ENCODE assay signal across 7 mouse cellular contexts in genomic region chr2:164970631-164971196, GRCm38 (mm10). TPM values are rescaled to one million over a fixed set of nuclear protein-coding genes. Genes with fewer than 3 reads are reported as not detected.
DNase-seq lines count a peak whose midpoint lies in the region; ATAC-seq lines count a peak whose summit lies in the region.

No protein-coding gene starts in this region.

- peaks cover 8% of the 10 kb centered on the region; the same call in 1 of the 2 replicates for H3K4me1 ChIP-seq in forebrain, embryonic 14.5 days (ENCODE audit: control insufficient read depth, insufficient read depth, low read length)
- H3K4me1 ChIP-seq in limb, embryonic 10.5 days, result peaks cover 44% of the 10 kb centered on the region

- H3K9me3 ChIP-seq in forebrain, embryonic 14.5 days (replicated peaks; ENCODE audit: control insufficient read depth, low read length), result no peaks in the 10 kb centered on the region
- no peaks in the 10 kb centered on the region for H3K9me3 ChIP-seq in limb, embryonic 10.5 days (replicated peaks)

- H3K36me3 ChIP-seq in forebrain, embryonic 14.5 days (ENCODE audit: control insufficient read depth, insufficient read depth, low read length), result no peaks in the 10 kb centered on the region
- H3K36me3 ChIP-seq in limb, embryonic 10.5 days, result no peaks in the 10 kb centered on the region

- peak overlapping the region; percentile 41; the same call in 1 of the 2 replicates for H3K27ac ChIP-seq in forebrain, embryonic 14.5 days (ENCODE audit: low read depth, low read length)
- no peak overlapping the region for H3K27ac ChIP-seq in limb, embryonic 10.5 days

- peak overlapping the region; percentile 79 for H3K4me2 ChIP-seq in forebrain, embryonic 14.5 days (ENCODE audit: low read length)

- H3K4me3 ChIP-seq in forebrain, embryonic 14.5 days (ENCODE audit: low read depth, low read length), result peak overlapping the region; percentile 26
- H3K4me3 ChIP-seq in limb, embryonic 10.5 days, result peak overlapping the region; percentile 40

- peaks cover 53% of the 10 kb centered on the region for H3K27me3 ChIP-seq in forebrain, embryonic 14.5 days (replicated peaks; ENCODE audit: control insufficient read depth, insufficient read depth, low read length)
- H3K27me3 ChIP-seq in limb, embryonic 10.5 days (ENCODE audit: low read depth, poor library complexity, severe bottlenecking), result peaks cover 89% of the 10 kb centered on the region

- peak; percentile 49; the same call in 1 of the 2 replicates for ATAC-seq in cerebellum, adult (ENCODE audit: insufficient number of reproducible peaks, low FRiP score, low TSS enrichment)
- ATAC-seq in forebrain, embryonic 14.5 days, result peak; percentile 61

- WGBS in forebrain, embryonic 14.5 days, result under 1% methylated on average over 42 of the region's 42 CpGs
- under 1% methylated on average over 42 of the region's 42 CpGs for WGBS in limb, embryonic 10.5 days

- peak; percentile 86 for DNase-seq in MN1 (ENCODE audit: low spot score)
- DNase-seq in forebrain, embryonic 14.5 days (ENCODE audit: low spot score), result peak; percentile 72
- DNase-seq in limb, embryonic 10.5 days (ENCODE audit: low spot score), result peak; percentile 72
- peak; percentile 78 for DNase-seq in right cerebral cortex, adult 18-20 months
- DNase-seq in urinary bladder, postnatal 25 days (ENCODE audit: low spot score), result no peak
- DNase-seq in thymus, adult 18-20 months, result no peak

- H3K9ac ChIP-seq in forebrain, embryonic 14.5 days (ENCODE audit: low read length), result peak overlapping the region; percentile 53

RNA-seq across cellular contexts. Expression of gene Slc12a5, which starts 10.1 kb away (rescaled TPM):
- 15.1 and 17.7 TPM in 2 replicates for polyA plus RNA-seq in forebrain, embryonic 14.5 days (2014; fragmentation: Nextera tagmentation; extraction: Ambion mirVana)
- 0.83 and 1.0 TPM in 2 replicates for polyA plus RNA-seq in limb, embryonic 10.5 days (2016; fragmentation: Nextera tagmentation; extraction: Ambion mirVana)

RNA-seq across cellular contexts. Expression of gene Mmp9, which starts 30.1 kb away (rescaled TPM):
- polyA plus RNA-seq in forebrain, embryonic 14.5 days (2014; fragmentation: Nextera tagmentation; extraction: Ambion mirVana), result 12.8 and 15.5 TPM in 2 replicates
- polyA plus RNA-seq in limb, embryonic 10.5 days (2016; fragmentation: Nextera tagmentation; extraction: Ambion mirVana), result 0.31 and 0.33 TPM in 2 replicates

RNA-seq across cellular contexts. Expression of gene Zfp335, which starts 59.2 kb away (rescaled TPM):
- 8.9 and 13.4 TPM in 2 replicates for polyA plus RNA-seq in forebrain, embryonic 14.5 days (2014; fragmentation: Nextera tagmentation; extraction: Ambion mirVana)
- polyA plus RNA-seq in limb, embryonic 10.5 days (2016; fragmentation: Nextera tagmentation; extraction: Ambion mirVana), result 18.0 and 21.3 TPM in 2 replicates

Comparison
In these comparisons a context has a peak if more than half of its experiments do, and no peak if none do; other contexts are left out.
1. DNase-seq: peak in MN1 (single experiment), forebrain, embryonic 14.5 days (single experiment), limb, embryonic 10.5 days (single experiment) and right cerebral cortex, adult 18-20 months (single experiment); none in urinary bladder, postnatal 25 days (single experiment) and thymus, adult 18-20 months (0 of 2).
2. RNA of gene Mmp9, which starts 30.1 kb away (polyA plus RNA-seq): 12.8 to 15.5 TPM in forebrain, embryonic 14.5 days; 0.31 to 0.33 TPM in limb, embryonic 10.5 days; every median in the first group is over 10 times any median in the second.